Mouse (Mus musculus) olfactory bulb, adult 2 months (tissue): ENCODE measurements around the gene Erg. TPM values are rescaled to one million over a fixed set of nuclear protein-coding genes. Genes with fewer than 3 reads are reported as not detected.
A peak's percentile ranks its signal among the peaks of the same experiment; 100 is the strongest.

Experiments
- H3K27ac ChIP-seq: fragments of 200-500 bp; 2 replicates; pipeline ENCODE4 v1.5.1; 2012; ENCODE audit warnings: low read depth, low read length; ENCODE audit not compliant: insufficient read depth
- H3K4me1 ChIP-seq: fragments of 200-500 bp; 2 replicates; pipeline ENCODE4 v1.6.1; 2012; ENCODE audit warnings: low read length; ENCODE audit not compliant: control insufficient read depth, insufficient read depth
- H3K4me3 ChIP-seq: fragments of 200-500 bp; 2 replicates; pipeline ENCODE4 v1.5.1; 2012; ENCODE audit warnings: mild to moderate bottlenecking, low read depth, low read length, moderate library complexity; ENCODE audit not compliant: insufficient read depth
- CTCF ChIP-seq: fragments of 200-500 bp; IDR thresholded peaks from 2 replicates; pipeline ENCODE4 v1.5.1; 2012; ENCODE audit warnings: low read depth, mild to moderate bottlenecking, low read length, moderate library complexity; ENCODE audit not compliant: insufficient read depth
- POLR2A ChIP-seq: fragments of 200-500 bp; IDR thresholded peaks from 2 replicates; pipeline ENCODE4 v1.6.1; 2012; ENCODE audit warnings: mild to moderate bottlenecking, low read depth, low read length, moderate library complexity; ENCODE audit not compliant: insufficient read depth
- WGBS: fragments of 180-500 bp; shearing (Covaris S2); methylation state at CpG from one replicate; pipeline ENCODE4 v1.1.7; 2018; 5-methylcytosine and 5-hydroxymethylcytosine counted together
- polyA plus RNA-seq: library from polyadenylated mRNA; stranded (reverse); fragments of >200 nt; gene quantifications from 2 replicates; pipeline ENCODE4 v1.2.4, GENCODE M21; 2012; ENCODE audit warnings: low replicate concordance; ENCODE audit not compliant: missing spikeins, insufficient read depth, insufficient read length

Erg gene
- polyA plus RNA-seq, 1 experiment = not detected

DNA sequence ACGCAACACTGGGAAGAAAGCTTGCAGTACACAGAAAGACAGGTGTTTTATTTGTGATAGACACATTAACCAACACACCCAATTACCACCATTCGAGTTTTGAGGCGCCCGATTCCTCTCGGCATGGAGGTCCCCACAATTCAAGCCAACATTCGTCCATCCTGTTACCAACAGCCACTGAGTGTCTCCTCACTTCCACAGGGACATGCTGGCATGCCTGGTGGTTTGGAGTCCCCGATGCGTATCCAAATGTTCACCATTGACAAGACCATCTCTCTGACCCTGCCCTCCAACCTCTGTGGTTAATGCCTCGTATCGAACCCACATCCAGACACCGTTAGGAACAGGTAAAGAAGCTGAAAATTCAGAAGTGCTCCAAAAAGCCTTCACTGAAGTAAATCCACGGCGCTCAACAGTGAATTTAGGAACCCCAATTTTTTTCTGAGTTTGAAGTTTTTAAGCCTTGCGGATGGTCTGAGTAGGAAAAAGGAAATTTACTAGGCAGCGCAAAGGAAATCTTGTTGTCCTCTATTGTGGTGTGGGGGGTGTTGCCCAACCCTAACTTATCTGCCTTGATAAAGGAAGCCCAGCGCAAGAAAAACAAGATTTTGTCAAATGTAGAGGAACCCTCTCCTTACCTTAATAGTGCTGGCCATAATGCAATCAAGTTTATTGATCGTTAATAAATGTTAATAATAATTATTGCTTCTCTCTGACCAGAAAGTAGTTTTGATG, 127.6 kb downstream of the Erg start:
- Histone ChIP-seq H3K4me1 (no peaks in the 10 kb centered on the region; the same call in 1 of the 2 replicates), H3K4me3 (peak overlapping the region; percentile 5; the same call in 1 of the 2 replicates), H3K27ac (no peak overlapping the region)
- WGBS = 94% methylated on average over 17 of the region's 17 CpGs
- TF ChIP-seq POLR2A (no peak), CTCF (no peak)

DNA sequence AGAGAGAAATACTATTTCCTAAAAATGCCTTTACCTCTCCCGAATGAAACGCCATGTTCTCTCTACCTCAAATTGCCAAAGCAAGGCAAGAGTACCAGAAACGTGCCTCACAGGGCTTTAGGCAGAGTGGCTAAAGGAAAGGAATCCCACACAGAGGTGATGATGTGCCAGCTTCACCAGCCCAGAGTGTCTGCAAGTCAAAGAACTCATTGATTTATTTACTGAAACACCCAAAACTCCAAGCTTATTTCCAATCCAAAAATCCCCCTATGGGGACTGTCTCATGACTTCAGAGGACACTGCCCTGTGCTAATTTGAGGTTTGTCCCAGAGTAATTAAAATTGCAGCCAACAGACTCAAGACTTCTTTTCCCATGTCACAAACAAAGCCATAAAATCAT, 129.4 kb downstream of the Erg start:
- TF ChIP-seq POLR2A = no peak
- no peak for TF ChIP-seq CTCF
- WGBS = 81% methylated on average over 3 of the region's 3 CpGs
- no peaks in the 10 kb centered on the region; the same call in 1 of the 2 replicates for H3K4me1 ChIP-seq
- no peak overlapping the region for H3K4me3 ChIP-seq
- 0 out of 2 replicates have a peak overlapping the region, but pooled peaks have one; percentile 10 for H3K27ac ChIP-seq

DNA sequence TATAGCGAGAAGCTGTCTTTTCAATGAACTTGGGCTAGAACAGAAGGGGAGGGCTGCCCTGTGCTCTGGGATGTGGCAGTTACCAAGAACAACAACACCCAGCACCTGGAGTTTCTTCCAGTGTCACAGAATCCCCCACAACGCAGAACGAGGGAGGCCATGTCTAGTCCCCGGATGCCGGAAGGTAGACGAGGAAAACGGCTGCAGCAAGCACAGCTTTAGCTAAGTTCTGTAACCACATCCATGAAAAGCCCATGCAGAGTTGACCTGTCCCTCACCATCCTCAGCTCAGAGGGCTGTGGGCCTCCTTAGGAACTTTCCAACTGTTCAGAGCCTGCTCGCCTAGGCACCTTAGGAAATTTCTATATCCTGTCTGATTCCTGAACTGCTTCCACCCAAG, 130.5 kb downstream of the Erg start:
- 92% methylated on average over 8 of the region's 8 CpGs for WGBS
- H3K27ac ChIP-seq = no peak overlapping the region
- TF ChIP-seq CTCF (no peak), POLR2A (no peak)
- no peaks in the 10 kb centered on the region for H3K4me1 ChIP-seq
- no peak overlapping the region for H3K4me3 ChIP-seq

DNA sequence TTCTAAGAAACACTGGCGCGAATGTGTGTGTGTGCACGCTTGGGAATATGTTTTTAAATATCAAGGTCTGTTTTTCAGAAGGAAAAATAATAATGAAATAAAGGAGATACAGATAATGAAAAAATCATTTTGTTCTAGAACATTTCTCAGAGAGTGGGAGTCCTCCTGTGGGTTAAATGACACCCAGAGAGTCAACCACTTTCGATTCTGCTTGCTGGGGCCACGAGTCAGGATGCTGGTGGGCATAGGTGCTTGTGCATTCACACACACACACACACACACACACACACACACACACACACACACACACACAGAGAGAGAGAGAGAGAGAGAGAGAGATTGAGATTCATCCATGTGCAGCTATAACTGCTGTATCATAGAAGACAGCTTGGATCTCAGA, 130.9 kb downstream of the Erg start:
- H3K4me1 ChIP-seq = no peaks in the 10 kb centered on the region
- no peak overlapping the region for H3K27ac ChIP-seq
- 88% methylated on average over 5 of the region's 5 CpGs for WGBS
- TF ChIP-seq CTCF (no peak), POLR2A (no peak)
- H3K4me3 ChIP-seq = no peak overlapping the region

GRCm38 (mm10) chr16:95452411-95452810, 134.0 kb downstream of the Erg start:
- H3K4me1 ChIP-seq = peaks cover 5% of the 10 kb centered on the region
- WGBS = 96% methylated on average over 8 of the region's 8 CpGs
- no peak for TF ChIP-seq POLR2A
- no peak for TF ChIP-seq CTCF
- H3K4me3 ChIP-seq = no peak overlapping the region
- H3K27ac ChIP-seq = no peak overlapping the region

GRCm38 (mm10) chr16:95449361-95449725, 137.1 kb downstream of the Erg start:
- H3K4me1 ChIP-seq = peaks cover 5% of the 10 kb centered on the region
- no peak overlapping the region for H3K4me3 ChIP-seq
- TF ChIP-seq CTCF = no peak
- TF ChIP-seq POLR2A = no peak
- 0 out of 2 replicates have a peak overlapping the region, but pooled peaks have one; percentile 40 for H3K27ac ChIP-seq
- WGBS = 59% methylated on average over 5 of the region's 5 CpGs

GRCm38 (mm10) chr16:95448643-95449360, 137.6 kb downstream of the Erg start:
- no peak for TF ChIP-seq CTCF
- TF ChIP-seq POLR2A = no peak
- Histone ChIP-seq H3K4me3 (no peak overlapping the region), H3K4me1 (peaks cover 5% of the 10 kb centered on the region), H3K27ac (no peak overlapping the region)
- WGBS = 82% methylated on average over 9 of the region's 9 CpGs

DNA sequence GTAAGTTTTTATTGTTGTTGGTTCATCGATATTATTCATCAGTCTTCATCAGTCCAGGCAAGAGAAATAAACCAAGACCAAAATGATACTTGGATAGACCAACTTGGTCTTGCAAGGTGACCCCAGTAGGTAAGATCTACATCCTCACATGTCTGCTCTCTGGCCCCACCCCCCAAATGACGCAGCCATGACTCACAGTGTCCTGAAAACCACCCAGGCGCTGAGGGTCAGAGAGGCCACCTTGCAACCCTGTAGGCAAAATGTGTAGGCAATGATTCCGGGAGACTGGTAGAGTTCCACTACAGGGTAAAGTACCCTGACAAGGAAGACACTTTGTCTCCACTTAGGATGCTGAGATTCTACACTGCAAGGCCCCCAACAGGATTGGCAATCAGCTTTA, 138.5 kb downstream of the Erg start:
- TF ChIP-seq CTCF (no peak), POLR2A (no peak)
- Histone ChIP-seq H3K27ac (no peak overlapping the region), H3K4me3 (no peak overlapping the region), H3K4me1 (peaks cover 5% of the 10 kb centered on the region)
- WGBS = 88% methylated on average over 4 of the region's 4 CpGs

DNA sequence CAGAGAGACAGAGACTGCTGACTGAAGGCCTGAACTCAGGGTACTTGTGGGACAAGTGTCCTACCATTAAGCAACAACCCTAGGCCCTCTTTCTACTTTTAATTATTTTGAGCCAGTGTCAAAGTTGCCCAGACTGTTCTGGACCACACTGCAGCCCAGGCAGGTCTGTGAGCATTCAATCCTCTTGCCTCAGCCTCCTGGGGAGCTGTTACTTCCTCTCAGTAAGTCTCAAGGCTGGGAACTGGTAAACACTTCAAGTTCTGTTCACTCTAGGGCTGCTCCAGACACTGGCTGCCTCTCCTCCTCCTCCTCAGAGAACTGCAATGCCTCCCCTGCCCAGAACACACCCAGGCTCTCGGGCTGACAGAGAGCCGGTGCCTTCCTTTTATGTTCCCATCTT, 140.0 kb downstream of the Erg start:
- H3K27ac ChIP-seq = no peak overlapping the region
- peaks cover 5% of the 10 kb centered on the region for H3K4me1 ChIP-seq
- no peak for TF ChIP-seq POLR2A
- no peak for TF ChIP-seq CTCF
- 86% methylated on average over 2 of the region's 2 CpGs for WGBS
- H3K4me3 ChIP-seq = no peak overlapping the region
